Mouse (Mus musculus): ENCODE results near the gene Cd3e. TPM values are rescaled to one million over a fixed set of nuclear protein-coding genes. Genes with fewer than 3 reads are reported as not detected.
"Not testable (repeated sequence)": the region's sequence is repeated elsewhere in the genome, so short reads cannot be mapped to it uniquely, and the experiment has no call there.

Gene Cd3e
- total RNA-seq (2021), result 1 to 10 TPM; 2.0 to 2.4 TPM

GRCm38 (mm10) chr9:45009180-45010078 lies at the start of gene Cd3e:
Cd3e (minus strand) TSS chr9:45009627.
- DNase-seq, result no peak
- intact Hi-C loops (cut with DNase I), result no loop called here

DNA sequence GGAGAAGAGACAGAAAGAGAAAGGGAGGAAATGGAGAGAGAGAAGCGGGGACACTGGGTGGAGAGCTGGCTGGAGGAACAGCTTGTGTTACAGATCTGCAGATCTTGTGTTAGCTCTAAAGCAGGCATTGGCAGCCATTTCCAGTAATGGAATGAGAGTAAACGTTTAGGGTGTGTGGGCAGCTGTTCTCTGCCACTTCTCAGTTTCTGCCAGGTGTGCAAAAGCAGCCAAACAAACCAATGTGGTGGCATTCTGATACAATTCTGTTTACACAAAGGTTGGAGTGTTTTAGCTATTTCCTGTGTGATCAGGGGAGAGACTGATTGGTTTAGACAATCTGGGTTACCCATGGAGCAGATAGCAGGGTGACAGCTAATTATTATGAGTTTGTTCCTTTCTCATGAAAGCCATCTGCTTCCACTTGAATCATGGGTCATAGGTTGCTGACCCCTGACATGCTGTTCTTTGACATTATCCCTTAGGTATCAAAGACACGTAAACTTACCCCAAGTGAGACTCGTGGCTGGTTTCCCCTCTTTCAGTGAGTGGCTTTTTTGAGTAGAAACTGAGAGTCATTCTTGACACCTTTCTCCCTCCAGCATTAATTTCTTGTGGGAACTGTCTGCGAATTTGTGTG lies 49.0 kb upstream of the Cd3e start:
- no peak for DNase-seq
- intact Hi-C loops (cut with DNase I), result no loop called here

DNA sequence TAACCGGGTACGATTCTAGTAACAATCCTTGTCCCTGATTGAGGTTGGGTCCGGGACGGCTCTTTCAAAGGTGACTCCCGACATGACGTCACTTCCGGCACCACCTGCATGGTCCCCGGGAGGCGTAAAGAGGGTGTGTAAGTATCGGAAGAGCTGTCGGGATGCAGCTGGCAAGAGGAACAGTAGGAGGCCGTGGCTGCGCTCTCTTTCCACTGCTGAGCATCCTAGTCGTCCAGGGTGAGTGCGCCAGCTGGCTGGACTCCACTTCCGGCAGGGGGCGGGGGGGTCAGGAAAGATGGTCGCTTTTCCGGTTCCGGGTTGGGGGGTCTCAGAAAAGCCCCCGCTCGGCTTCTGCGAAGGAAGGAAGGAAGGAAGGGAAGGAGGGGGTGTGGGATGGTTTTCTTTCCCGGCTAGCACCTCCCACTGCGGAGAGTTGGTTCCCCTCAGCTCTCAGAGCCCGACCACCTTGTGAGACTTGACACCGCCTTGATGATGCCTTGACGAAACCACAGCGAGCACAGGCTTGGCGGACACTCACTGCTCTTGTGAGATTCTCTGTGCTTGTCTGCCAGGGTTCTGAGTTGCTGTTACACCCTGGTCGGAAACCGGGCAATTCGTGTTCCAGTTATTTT lies 45.8 kb upstream of the Cd3e start, which contains the start of gene Mpzl3:
Gene Mpzl3, plus strand, starts transcription at position 105 of the 632 bp plus-strand sequence.
- intact Hi-C loops (cut with DNase I), result no loop called here
- DNase-seq, result peak; percentile 81 to 88

- intact Hi-C loops (cut with DNase I), result no loop called here
- no peak for DNase-seq
Measured at GRCm38 (mm10) chr9:45050301-45050700, 40.9 kb upstream of the Cd3e start.

DNA sequence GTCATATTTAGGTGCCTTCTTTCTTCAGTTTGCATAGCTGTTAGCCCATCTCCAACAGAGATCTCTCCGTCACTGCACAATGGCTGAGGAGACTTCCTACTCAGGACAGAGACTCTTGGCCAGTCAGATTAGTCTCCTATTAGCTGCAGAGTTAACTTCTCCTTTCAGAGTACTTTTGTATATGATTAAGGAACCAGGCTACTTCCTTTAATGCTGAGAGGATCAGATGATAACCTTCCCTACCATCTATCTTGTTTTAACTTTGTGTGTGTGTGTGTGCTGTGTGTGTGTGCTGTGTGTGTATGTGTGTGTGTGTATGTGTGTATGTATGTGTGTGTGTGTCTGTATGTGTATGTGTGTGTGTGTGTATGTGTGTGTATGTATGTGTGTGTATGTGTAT lies 40.3 kb upstream of the Cd3e start:
- DNase-seq, result no peak
- intact Hi-C loops (cut with DNase I), result loop anchor here (5.0 kb wide), 1 partner anchor 88 kb away; the partner anchor contains the start of gene Scn4b

DNA sequence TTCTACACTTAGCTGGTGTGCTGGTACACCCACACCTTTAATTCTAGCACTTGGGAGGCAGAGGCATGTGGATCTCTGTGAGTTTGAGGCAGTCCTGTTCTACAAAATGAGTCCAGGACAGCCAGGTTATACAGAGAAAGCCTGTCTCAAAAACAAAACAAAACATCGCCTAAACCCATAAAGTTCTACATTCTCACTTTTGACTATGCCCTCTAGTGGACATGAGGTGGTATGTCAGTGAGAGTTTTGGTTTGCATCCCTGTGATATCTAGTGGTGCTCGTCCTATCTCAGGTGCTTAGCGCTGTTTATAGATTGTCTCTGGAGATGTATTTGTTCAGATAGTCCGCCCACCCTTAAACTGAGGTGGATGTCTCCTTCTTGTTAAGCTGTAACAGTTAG lies 39.1 kb upstream of the Cd3e start:
- intact Hi-C loops (cut with DNase I), result loop anchor here (5.0 kb wide), 1 partner anchor 89 kb away; the partner anchor contains the start of gene Scn4b
- DNase-seq, result peak; percentile 22 to 23

DNA sequence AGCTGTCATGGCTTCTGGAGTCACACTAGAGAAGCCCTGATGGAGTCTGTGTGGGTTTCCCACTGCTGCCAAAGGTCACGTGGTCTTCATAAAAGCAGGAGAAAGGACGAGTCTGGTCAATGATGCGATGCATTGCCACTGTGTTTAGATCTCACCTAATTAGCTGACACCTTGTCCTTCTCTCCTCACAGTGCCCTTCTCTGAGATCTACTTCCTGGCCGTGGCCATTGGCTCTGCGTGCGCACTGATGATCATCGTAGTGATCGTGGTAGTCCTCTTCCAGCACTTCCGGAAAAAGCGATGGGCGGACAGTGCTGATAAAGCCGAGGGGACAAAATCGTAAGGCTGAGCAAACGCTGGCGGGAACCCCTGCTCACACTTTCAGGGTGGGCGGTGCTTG lies 37.5 kb upstream of the Cd3e start:
- intact Hi-C loops (cut with DNase I), result loop anchor here (5.0 kb wide), 1 partner anchor 90 kb away; the partner anchor contains the start of gene Scn4b
- DNase-seq, result no peak

- intact Hi-C loops (cut with DNase I), result no loop called here
Measured at GRCm38 (mm10) chr9:45042947-45043346, 33.5 kb upstream of the Cd3e start.

DNA sequence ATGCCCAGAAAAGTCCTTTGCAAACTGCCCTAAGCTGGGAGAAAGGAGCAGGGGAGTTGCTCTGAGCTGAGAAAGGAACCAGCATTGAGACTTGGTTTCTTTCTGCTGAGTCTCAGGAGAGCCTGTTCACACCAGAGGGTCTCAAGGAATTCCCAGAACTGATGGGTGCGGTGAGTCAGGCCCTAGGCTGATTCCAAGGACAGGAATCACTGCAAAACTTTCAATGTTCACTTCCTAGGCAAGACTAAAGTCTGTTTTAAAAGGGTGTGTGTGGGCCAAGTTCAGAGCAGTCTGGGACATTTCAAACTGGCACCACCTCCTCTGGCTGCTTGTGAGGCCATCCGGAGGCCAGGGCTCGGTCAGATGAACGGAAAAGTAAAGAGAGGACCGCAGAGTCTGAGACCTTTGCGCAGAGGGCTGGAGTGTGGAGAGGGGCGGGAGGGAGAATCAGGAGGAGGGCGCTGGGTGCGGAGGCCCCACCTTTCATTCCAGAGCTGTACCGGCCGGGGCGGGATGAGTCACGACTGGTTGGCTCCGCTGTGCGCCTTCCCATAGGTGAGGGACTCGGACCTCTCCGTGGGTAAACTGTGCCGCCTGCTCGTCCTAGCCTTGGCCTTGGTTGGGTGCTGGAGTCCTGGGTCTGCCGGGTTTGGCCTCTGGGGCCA lies 32.8 kb upstream of the Cd3e start:
- peak; percentile 16 to 27 for DNase-seq
- intact Hi-C loops (cut with DNase I), result no loop called here

More at GRCm38 (mm10) chr9:45042947-45043346, 33.5 kb upstream of the Cd3e start:
- no peak for DNase-seq

DNA sequence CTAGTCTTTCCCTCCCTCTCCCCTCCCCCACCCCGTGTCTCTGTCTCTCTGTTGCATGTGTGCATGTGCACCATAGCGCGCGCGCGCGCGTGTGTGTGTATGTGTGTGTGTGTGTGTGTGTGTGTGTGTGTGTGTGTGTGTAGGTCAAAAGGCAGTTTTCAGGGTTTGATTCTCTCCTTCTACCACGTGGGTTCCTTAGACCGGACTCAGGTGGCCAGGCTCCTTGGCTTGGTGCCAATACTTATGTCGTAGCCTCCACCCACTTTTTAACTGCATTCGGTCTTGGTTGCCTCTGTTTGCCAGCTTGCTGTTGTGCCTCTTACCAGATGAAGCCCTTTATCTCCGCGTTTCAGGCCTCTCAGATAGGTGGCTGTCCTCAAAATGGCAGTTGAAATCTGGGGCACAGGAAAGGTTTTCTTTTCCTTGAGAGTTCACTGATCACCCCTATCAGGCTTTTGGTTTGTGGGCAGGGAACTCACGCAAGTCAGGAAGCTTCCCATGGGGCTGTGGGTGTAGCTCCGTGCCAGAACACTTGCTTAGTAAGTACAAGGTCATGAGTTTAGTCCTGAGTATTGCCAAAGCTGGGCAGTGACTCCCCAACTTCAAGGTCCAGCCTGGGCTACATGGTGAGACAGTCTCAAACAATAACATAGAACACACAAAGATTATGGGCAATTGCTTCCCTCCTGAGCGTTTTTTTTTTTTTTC lies 31.9 kb upstream of the Cd3e start:
- DNase-seq, result peak in 1 of 2 experiments; percentile 7
- intact Hi-C loops (cut with DNase I), result no loop called here

DNA sequence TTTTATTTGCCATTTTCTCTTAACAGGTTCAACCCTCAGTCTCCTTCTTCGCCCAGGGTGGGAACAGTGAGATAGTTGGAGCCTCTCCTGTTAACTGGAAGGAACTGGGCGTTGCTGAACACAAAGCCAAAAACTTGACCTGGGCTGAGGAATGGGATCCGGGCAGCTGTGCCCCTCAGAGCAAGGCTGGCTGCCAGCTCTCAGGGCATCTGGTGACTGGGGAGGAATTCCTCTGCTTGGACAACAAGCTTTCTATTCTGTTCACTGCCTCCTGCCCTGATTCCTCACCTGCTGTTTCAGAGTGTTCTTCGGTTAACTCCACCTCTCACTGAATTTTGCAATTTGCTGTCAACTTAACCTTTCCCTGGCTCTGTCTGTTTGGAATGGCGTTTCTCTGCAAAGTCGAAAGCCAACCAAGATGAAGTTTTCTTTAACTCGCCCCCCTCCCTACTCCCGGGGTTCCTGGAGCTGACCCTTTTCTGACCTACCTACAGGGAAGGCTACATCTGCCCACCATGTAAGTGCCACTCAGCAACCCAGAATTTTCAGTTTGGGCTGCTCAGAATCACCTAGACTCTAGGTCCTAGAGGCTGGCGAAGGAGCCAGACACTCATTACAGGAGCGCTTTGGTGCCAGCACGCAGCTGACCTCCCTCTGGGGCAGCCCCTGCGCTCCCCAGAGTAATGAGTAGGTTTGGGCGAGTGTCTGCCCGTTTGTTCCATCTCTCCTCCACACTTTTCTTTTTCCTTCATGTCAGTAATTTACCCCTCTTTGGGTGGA lies 30.8 kb upstream of the Cd3e start:
- DNase-seq, result no peak
- intact Hi-C loops (cut with DNase I), result no loop called here

DNA sequence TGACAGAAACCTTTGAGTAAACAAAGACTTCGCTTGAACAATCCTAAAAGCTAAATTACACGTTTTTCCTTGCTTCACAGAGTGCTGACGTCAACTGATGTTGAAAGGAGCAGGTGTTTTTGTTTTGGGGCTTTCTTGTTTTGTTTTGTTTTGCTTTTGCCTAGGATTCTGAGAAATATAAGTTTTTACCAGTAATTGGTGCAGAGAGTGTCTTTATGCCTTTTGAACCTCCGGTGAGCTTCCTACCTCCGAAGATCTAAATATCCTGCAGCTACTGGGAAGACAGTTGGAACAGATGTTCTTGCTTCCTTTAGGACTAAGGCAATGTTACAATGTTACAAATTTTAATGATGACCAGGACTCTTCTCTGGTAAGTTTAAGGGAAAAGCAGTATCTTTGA lies 30.1 kb upstream of the Cd3e start, which contains the start of gene Mpzl2:
Gene Mpzl2, plus strand, starts transcription at position 301 of the 400 bp plus-strand sequence.
- no peak for DNase-seq
- intact Hi-C loops (cut with DNase I), result no loop called here

DNA sequence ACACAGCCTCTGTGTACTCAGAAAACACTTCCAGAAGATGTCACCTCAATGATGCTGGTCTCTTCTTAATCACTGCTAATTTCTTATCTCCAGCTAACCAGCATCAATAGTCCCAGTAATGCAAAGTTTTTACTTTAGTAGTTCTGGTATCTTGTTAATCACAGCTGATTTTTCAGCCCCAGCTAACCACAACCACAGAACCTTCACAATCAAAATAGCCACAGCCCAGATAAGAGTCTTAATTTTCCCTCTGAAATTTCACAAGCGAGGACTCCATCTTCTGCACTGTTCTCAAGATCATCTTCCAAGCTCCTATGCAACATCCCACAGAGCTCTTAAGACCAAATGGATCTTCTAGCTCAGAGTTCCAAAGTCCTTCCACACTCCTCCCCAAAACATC lies 28.4 kb upstream of the Cd3e start:
- intact Hi-C loops (cut with DNase I), result not testable (repeated sequence)

DNA sequence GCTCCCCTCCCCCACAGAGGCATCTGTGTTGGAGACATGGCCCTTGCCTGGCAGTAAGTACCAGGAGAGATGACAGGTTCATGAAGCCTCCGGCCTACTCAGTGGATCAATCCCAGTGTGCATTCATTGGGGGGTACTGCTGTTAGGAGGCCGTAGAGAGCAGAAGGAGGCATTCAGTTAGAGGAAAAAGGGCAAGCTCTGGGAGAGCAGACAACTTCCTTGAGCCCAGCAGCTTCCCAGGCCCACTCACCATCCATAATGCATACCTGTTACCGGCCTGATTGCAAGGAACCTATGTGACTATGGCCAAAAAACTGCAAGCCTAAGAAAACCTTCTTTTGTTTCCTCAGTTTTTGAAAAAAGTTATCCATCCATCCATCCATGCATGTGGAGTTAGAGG lies 25.1 kb upstream of the Cd3e start:
- intact Hi-C loops (cut with DNase I), result no loop called here
- no peak for DNase-seq

More for the DNA sequence above, 28.4 kb upstream of the Cd3e start:
- not testable (repeated sequence) for DNase-seq

DNA sequence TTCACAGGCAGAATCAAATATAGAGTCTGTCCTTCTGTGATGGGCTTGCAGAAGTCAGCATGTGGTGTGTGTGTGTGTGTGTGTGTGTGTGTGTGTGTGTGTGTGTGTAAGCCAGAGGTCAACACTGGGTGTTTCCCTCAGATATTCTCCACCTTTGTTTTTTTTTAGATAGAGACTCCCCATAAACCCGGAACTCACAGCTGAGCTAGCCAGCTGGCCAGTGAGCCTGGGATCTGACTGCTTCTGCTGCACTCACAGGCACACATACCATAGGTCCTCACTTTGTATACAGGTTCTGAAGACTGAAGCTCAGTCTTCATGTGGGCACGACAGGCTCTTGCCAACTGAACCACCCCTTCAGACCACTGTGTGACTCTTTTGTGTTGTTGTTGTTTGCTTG lies 22.8 kb upstream of the Cd3e start:
- intact Hi-C loops (cut with DNase I), result no loop called here
- no peak for DNase-seq

DNA sequence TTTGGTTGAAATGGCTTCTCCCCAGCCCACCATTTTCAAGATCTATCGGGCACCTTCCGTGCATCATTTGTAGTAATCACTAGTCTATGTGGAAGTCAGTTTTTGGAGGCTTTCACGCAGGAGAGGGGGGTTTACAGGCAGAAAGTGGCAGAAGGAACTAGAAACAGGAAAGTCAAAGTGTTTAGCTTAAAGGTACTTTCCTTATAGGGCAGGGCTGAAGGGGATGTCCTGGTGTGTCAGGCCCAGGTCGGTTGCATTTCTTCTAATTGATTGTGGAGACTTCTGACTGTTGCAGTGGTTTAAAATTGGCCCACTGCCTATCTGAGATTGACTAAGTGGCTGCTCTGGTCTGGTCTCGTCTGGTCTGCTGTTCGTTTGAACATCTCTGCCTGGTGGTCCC lies 20.9 kb upstream of the Cd3e start:
- intact Hi-C loops (cut with DNase I), result no loop called here

GRCm38 (mm10) chr9:45027376-45027775 lies 17.9 kb upstream of the Cd3e start:
- intact Hi-C loops (cut with DNase I), result no loop called here
- DNase-seq, result no peak

More for the DNA sequence above, 20.9 kb upstream of the Cd3e start:
- no peak for DNase-seq

GRCm38 (mm10) chr9:45024187-45024586 lies 14.8 kb upstream of the Cd3e start:
- intact Hi-C loops (cut with DNase I), result loop anchor here (5.0 kb wide), 1 partner anchor 108 kb away; no protein-coding TSS in a partner anchor
- DNase-seq, result no peak

GRCm38 (mm10) chr9:45023638-45024037 lies 14.2 kb upstream of the Cd3e start:
- DNase-seq, result no peak
- intact Hi-C loops (cut with DNase I), result loop anchor here (1.0 to 5.0 kb wide), 2 partner anchors 109 to 123 kb away; no protein-coding TSS in a partner anchor

Data from heart, postnatal 10 days (tissue).